Mouse (Mus musculus): ENCODE measurements around the gene Itpa. TPM values are rescaled to one million over a fixed set of nuclear protein-coding genes. Genes with fewer than 3 reads are reported as not detected.

Gene Itpa
- polyA plus RNA-seq (2012; rRNA removed) = 26.1 and 26.2 TPM in 2 replicates

DNA sequence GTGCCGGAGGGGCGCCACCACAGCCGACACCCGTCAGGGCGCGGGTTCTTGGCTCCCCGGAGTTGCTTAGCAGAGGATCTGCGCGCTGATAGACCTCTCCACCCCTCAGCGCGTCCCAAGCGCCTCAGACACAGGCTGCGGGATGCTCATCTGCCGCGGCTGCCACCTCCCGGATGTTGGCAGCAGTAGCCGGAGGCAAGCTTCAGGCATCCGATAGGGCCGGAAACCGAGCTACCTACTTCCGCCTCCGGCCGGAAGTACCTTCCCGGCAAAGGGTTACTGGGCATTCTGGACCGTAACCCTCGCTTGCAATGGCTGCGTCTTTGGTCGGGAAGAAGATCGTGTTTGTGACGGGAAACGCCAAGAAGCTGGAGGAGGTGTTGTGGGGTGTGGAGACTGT is at the start of gene Itpa:
Gene Itpa (plus strand): TSS at position 52 of the 400 bp plus-strand sequence.
- peak within 1 kb of the TSS; percentile 96 for H3K4me3 ChIP-seq (ENCODE audit: control insufficient read depth, low read depth, low read length)
- TF ChIP-seq POLR2A (IDR thresholded peaks at IDR 0.05; ENCODE audit: control insufficient read depth, low read depth, low read length) (peak; percentile 70), CTCF (IDR thresholded peaks at IDR 0.05; ENCODE audit: control insufficient read depth, insufficient read depth, insufficient replicate concordance, low read depth, low read length) (no peak; the same call in 1 of the 2 replicates)
- H3K4me1 ChIP-seq (ENCODE audit: control insufficient read depth, insufficient read depth, low read length) = peaks cover 13% of the 10 kb centered on the region
- H3K36me3 ChIP-seq (ENCODE audit: control insufficient read depth, insufficient read depth, low read length) = no peaks in the 10 kb centered on the region; the same call in none of the 2 replicates
- peak within 1 kb of the TSS; percentile 83 for H3K27ac ChIP-seq (ENCODE audit: control insufficient read depth, insufficient read depth, low read depth, low read length)
- no peaks in the 10 kb centered on the region for H3K27me3 ChIP-seq (ENCODE audit: control insufficient read depth, insufficient read depth, low read length)

DNA sequence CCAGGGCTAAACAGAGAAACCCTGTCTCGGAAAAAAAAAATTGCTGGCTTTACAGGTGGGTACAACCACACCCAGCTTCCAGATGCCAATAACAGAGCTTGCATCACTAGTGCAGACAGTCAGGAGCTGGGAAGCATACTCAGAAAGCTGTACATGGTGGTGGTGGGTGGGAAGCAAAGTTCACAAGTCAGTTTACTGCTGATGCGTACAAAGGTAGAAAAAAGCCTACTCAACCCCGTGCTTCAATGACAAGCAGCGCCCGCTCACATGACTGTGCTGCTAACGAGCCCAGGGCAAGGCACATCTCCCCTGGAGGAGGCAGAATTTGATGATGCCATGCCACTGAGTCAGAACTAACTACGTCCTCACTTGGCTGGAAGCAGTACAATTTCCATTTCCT is 48.4 kb upstream of the Itpa start:
- Histone ChIP-seq H3K27ac (ENCODE audit: control insufficient read depth, insufficient read depth, low read depth, low read length) (no peak overlapping the region), H3K4me3 (ENCODE audit: control insufficient read depth, low read depth, low read length) (no peak overlapping the region), H3K36me3 (ENCODE audit: control insufficient read depth, insufficient read depth, low read length) (peaks cover 5% of the 10 kb centered on the region), H3K4me1 (ENCODE audit: control insufficient read depth, insufficient read depth, low read length) (no peaks in the 10 kb centered on the region), H3K27me3 (ENCODE audit: control insufficient read depth, insufficient read depth, low read length) (no peaks in the 10 kb centered on the region)
- no peak for TF ChIP-seq POLR2A (IDR thresholded peaks at IDR 0.05; ENCODE audit: control insufficient read depth, low read depth, low read length)
- TF ChIP-seq CTCF (IDR thresholded peaks at IDR 0.05; ENCODE audit: control insufficient read depth, insufficient read depth, insufficient replicate concordance, low read depth, low read length) = no peak

- H3K27me3 ChIP-seq (ENCODE audit: control insufficient read depth, insufficient read depth, low read length) = no peaks in the 10 kb centered on the region
- TF ChIP-seq CTCF (IDR thresholded peaks at IDR 0.05; ENCODE audit: control insufficient read depth, insufficient read depth, insufficient replicate concordance, low read depth, low read length) = no peak
- no peak for TF ChIP-seq POLR2A (IDR thresholded peaks at IDR 0.05; ENCODE audit: control insufficient read depth, low read depth, low read length)
- peaks cover 3% of the 10 kb centered on the region; the same call in 1 of the 2 replicates for H3K4me1 ChIP-seq (ENCODE audit: control insufficient read depth, insufficient read depth, low read length)
- H3K4me3 ChIP-seq (ENCODE audit: control insufficient read depth, low read depth, low read length) = no peak overlapping the region
- H3K27ac ChIP-seq (ENCODE audit: control insufficient read depth, insufficient read depth, low read depth, low read length) = no peak overlapping the region
- H3K36me3 ChIP-seq (ENCODE audit: control insufficient read depth, insufficient read depth, low read length) = no peaks in the 10 kb centered on the region; the same call in 1 of the 2 replicates
These were observed 39.0 kb upstream of the Itpa start for GRCm38 (mm10) chr2:130628424-130628823.

DNA sequence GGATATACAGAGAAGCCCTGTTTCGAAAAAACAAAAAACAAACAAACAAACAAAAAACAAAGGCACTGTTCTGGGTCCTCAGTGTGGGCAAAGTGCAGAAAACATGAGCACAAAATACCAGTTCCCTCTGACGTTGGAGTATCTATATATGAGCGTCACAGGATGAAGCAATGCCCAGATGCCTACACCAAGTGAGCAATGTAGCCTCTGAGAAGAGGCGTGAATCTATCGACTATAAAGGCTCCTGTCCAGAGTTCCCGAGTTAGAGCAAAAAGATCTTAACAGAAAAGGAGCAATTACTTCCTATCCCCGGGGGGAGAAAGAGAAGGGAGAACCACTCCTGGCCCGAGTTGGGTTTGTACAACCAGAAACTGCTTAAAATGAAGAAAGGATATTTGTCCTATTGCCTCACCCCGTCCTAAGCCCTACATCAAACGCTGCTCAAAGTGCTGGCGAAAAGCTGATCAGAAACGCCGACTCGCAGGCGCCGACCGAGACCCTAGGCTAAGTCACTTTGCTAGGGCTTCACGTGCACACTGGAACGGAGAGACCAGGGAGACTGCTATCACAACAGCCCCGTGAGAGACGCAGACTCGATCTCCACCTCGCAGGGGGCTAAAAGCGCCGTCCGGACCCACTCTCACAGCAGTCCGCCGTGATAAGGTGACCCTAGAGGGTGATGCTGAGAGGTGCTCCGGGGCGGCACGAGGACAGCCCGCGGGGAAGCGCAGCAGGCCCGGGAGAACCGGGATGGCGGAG is 38.2 kb upstream of the Itpa start:
- TF ChIP-seq POLR2A (IDR thresholded peaks at IDR 0.05; ENCODE audit: control insufficient read depth, low read depth, low read length) (0 out of 2 replicates have a peak, but pooled peaks have one; percentile 5), CTCF (IDR thresholded peaks at IDR 0.05; ENCODE audit: control insufficient read depth, insufficient read depth, insufficient replicate concordance, low read depth, low read length) (no peak)
- H3K27me3 ChIP-seq (ENCODE audit: control insufficient read depth, insufficient read depth, low read length) = no peaks in the 10 kb centered on the region
- H3K4me3 ChIP-seq (ENCODE audit: control insufficient read depth, low read depth, low read length) = peak overlapping the region; percentile 98
- peak overlapping the region; percentile 77 for H3K27ac ChIP-seq (ENCODE audit: control insufficient read depth, insufficient read depth, low read depth, low read length)
- H3K36me3 ChIP-seq (ENCODE audit: control insufficient read depth, insufficient read depth, low read length) = no peaks in the 10 kb centered on the region; the same call in 1 of the 2 replicates
- peaks cover 6% of the 10 kb centered on the region for H3K4me1 ChIP-seq (ENCODE audit: control insufficient read depth, insufficient read depth, low read length)

DNA sequence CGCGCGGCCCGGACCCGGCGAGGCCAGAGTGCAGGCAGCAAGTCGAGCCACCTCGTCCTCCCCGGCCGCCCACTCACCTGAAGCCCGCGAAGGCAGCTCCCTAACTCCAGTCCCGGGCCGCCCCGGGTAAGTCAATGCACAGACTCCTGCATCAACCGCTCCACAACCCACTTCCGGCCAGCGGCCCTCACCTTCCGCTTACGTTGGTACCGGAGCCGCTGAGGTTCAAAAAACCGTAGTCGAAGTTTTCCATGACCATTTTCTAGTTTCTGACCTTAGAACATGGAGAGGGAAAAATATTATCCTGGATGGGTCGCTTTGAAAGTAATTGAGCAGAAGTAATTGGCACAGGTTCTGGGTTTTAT is 37.6 kb upstream of the Itpa start, which contains the start of the genes Fastkd5 and Ubox5:
Gene Fastkd5 (minus strand): TSS at position 189 of the 365 bp plus-strand sequence.
Gene Ubox5 (minus strand): TSS at position 200 of the 365 bp plus-strand sequence.
- H3K4me1 ChIP-seq (ENCODE audit: control insufficient read depth, insufficient read depth, low read length) = peaks cover 10% of the 10 kb centered on the region

GRCm38 (mm10) chr2:130632416-130632815 is 35.0 kb upstream of the Itpa start:
- TF ChIP-seq CTCF (IDR thresholded peaks at IDR 0.05; ENCODE audit: control insufficient read depth, insufficient read depth, insufficient replicate concordance, low read depth, low read length) (no peak), POLR2A (IDR thresholded peaks at IDR 0.05; ENCODE audit: control insufficient read depth, low read depth, low read length) (no peak)
- no peaks in the 10 kb centered on the region for H3K27me3 ChIP-seq (ENCODE audit: control insufficient read depth, insufficient read depth, low read length)

More for the DNA sequence above, 37.6 kb upstream of the Itpa start, which contains the start of the genes Fastkd5 and Ubox5:
- TF ChIP-seq POLR2A (IDR thresholded peaks at IDR 0.05; ENCODE audit: control insufficient read depth, low read depth, low read length) (peak; percentile 61; the same call in 1 of the 2 replicates), CTCF (IDR thresholded peaks at IDR 0.05; ENCODE audit: control insufficient read depth, insufficient read depth, insufficient replicate concordance, low read depth, low read length) (no peak)
- Histone ChIP-seq H3K4me3 (ENCODE audit: control insufficient read depth, low read depth, low read length) (peak within 1 kb of the TSS; percentile 98), H3K27ac (ENCODE audit: control insufficient read depth, insufficient read depth, low read depth, low read length) (peak within 1 kb of the TSS; percentile 77), H3K27me3 (ENCODE audit: control insufficient read depth, insufficient read depth, low read length) (no peaks in the 10 kb centered on the region), H3K36me3 (ENCODE audit: control insufficient read depth, insufficient read depth, low read length) (no peaks in the 10 kb centered on the region; the same call in 1 of the 2 replicates)

DNA sequence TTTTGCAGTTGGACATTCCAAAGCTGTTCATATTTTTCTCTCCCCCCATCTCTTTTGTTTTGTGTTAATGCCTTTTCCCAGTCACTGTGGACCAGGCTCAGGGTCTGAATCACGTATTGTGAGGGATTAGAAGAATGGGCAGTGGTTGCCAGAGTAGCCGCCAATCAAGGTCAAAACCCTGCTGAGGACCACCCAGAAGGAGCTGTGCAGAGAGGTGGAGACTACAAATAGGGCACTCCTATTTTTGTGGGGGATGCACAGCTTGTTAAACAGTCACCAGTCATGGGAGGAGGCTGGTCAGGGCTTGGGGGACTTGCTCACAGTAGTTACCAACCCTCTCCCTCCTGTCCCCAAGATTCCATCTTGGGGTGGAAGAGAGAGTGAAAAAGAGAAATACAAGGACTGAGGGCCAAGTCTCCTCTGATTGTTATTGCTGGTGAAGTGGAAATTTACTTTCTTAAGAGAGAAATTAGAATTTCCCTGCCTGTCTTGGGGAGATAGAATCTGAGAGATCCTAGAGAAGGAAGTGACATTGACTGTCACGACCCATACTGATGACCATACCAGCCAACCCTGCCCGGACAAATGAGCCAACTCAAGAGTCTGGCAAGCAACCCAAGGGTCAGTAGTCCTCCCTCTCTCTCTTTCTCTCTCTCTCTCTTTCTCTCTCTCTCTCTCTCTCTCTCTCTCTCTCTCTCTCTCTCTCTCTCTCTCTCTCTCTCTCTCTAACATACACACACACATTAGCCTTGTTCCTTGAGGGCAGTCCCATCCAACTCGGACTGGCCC is 34.3 kb upstream of the Itpa start:
- Histone ChIP-seq H3K27me3 (ENCODE audit: control insufficient read depth, insufficient read depth, low read length) (no peaks in the 10 kb centered on the region), H3K36me3 (ENCODE audit: control insufficient read depth, insufficient read depth, low read length) (no peaks in the 10 kb centered on the region), H3K4me1 (ENCODE audit: control insufficient read depth, insufficient read depth, low read length) (peaks cover 14% of the 10 kb centered on the region), H3K27ac (ENCODE audit: control insufficient read depth, insufficient read depth, low read depth, low read length) (no peak overlapping the region), H3K4me3 (ENCODE audit: control insufficient read depth, low read depth, low read length) (no peak overlapping the region)
- TF ChIP-seq POLR2A (IDR thresholded peaks at IDR 0.05; ENCODE audit: control insufficient read depth, low read depth, low read length) (no peak), CTCF (IDR thresholded peaks at IDR 0.05; ENCODE audit: control insufficient read depth, insufficient read depth, insufficient replicate concordance, low read depth, low read length) (no peak)

More at GRCm38 (mm10) chr2:130632416-130632815, 35.0 kb upstream of the Itpa start:
- no peak overlapping the region for H3K4me3 ChIP-seq (ENCODE audit: control insufficient read depth, low read depth, low read length)
- H3K36me3 ChIP-seq (ENCODE audit: control insufficient read depth, insufficient read depth, low read length) = no peaks in the 10 kb centered on the region
- no peak overlapping the region for H3K27ac ChIP-seq (ENCODE audit: control insufficient read depth, insufficient read depth, low read depth, low read length)
- H3K4me1 ChIP-seq (ENCODE audit: control insufficient read depth, insufficient read depth, low read length) = peaks cover 11% of the 10 kb centered on the region

All from testis, adult 2 months (tissue).